Mouse (Mus musculus): Measurements from ENCODE around the gene Wnt16. TPM values are rescaled to one million over a fixed set of nuclear protein-coding genes. Genes with fewer than 3 reads are reported as not detected.

Wnt16 gene
- polyA plus RNA-seq, 1 experiment from 2014 or later: 1.7 TPM

Other genes with a start within 250 kb of the Wnt16 start
- 56.6 and 59.0 TPM in 2 replicates for gene Fam3c, start 68.0 kb downstream of the Wnt16 start, polyA plus RNA-seq (2015; fragmentation: Nextera tagmentation; extraction: Ambion mirVana)